Mouse (Mus musculus): ENCODE data around the gene Prkce. TPM values are rescaled to one million over a fixed set of nuclear protein-coding genes. Genes with fewer than 3 reads are reported as not detected.

Prkce gene
- total and polyA plus RNA-seq, 3 experiments, result 6.1 to 27.3 (median 26.0) TPM

DNA sequence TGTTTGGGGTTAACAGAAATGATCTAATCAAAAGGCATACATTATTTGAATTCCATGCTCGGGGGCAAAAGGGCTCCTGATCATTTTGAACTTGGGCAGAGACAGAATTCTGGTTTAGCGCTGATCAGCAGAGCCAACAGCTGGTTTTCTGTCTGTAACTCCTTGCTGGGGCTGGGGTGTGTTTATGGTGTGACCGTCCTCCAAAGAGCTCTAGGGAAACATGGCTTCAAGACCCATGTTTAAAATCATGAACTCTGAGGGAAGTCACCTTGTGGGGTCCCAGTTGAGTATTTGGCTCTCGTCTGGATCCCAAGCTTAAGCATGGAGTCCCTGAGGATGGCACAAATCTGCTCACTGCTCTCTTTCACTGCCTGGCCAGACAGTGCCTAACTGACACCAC, 183.7 kb downstream of the Prkce start:
- Histone ChIP-seq H3K27ac (peak overlapping the region; percentile 68), H3K79me2 (replicated peaks; ENCODE audit: control insufficient read depth, insufficient read depth, low read length) (peaks cover 2% of the 10 kb centered on the region; the same call in 1 of the 2 replicates), H3K4me1 (ENCODE audit: control insufficient read depth, insufficient read depth, low read length) (peaks cover 16% of the 10 kb centered on the region), H3K36me3 (ENCODE audit: control insufficient read depth, insufficient read depth, low read length) (peaks cover 4% of the 10 kb centered on the region), H3K4me3 (peak overlapping the region; percentile 24; the same call in 1 of the 2 replicates), H3K27me3 (ENCODE audit: control insufficient read depth, insufficient read depth, low read length) (no peaks in the 10 kb centered on the region), H3K9ac (ENCODE audit: low read depth, low read length) (no peak overlapping the region)
- intact Hi-C loops (cut with DNase I), result no loop called here
- TF ChIP-seq CTCF (IDR thresholded peaks at IDR 0.05) (no peak), EP300 (IDR thresholded peaks at IDR 0.05; ENCODE audit: insufficient read depth, low read depth, low read length) (no peak), POLR2A (IDR thresholded peaks at IDR 0.05; ENCODE audit: insufficient read depth, low read depth, low read length) (no peak)
- WGBS, result 45% methylated on average over 4 of the region's 4 CpGs
- DNase-seq, result no peak

DNA sequence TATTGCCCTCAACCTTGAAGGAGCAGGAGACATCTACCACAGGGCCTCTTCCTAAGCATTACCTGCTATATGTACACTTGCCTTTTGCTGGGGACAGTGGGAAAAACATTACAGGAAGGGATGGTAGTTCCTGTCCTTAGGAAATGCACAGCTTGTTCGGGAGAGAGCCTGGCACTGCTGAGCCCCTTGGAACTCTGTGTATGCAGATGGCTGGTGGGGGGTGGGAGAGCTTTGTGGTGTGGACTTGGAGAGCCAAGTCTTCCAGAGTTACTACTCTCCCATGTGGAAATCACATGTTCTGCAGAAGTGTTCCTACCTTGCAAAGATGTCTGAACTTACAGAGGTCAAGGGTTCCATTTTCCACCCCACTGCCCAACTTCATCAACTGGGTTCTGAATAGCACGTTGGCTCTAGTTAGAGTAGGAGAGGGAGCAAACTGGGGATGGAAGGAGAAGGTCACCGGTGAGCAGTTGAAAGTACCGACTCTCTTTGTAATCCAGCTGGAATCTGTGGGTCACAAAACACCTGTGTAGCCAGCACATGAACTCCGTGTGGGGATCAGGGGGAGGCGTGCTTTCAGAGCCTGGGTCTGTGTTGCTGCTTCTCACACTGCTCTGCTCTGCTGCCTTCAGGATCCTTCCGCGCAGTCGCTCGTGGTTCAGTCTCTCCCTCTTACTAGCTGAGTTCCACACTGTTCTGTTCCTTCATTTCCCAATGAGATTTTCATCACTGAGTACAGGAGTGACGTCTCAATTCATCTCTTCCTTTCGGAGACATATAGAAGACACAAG, 184.9 kb downstream of the Prkce start:
- Histone ChIP-seq H3K36me3 (ENCODE audit: control insufficient read depth, insufficient read depth, low read length) (peaks cover 7% of the 10 kb centered on the region), H3K27me3 (ENCODE audit: control insufficient read depth, insufficient read depth, low read length) (no peaks in the 10 kb centered on the region), H3K9ac (ENCODE audit: low read depth, low read length) (no peak overlapping the region), H3K4me3 (no peak overlapping the region), H3K27ac (no peak overlapping the region), H3K79me2 (replicated peaks; ENCODE audit: control insufficient read depth, insufficient read depth, low read length) (peaks cover 2% of the 10 kb centered on the region; the same call in 1 of the 2 replicates), H3K4me1 (ENCODE audit: control insufficient read depth, insufficient read depth, low read length) (peaks cover 18% of the 10 kb centered on the region)
- WGBS, result 87% methylated on average over 12 of the region's 12 CpGs
- TF ChIP-seq EP300 (IDR thresholded peaks at IDR 0.05; ENCODE audit: insufficient read depth, low read depth, low read length) (no peak), CTCF (IDR thresholded peaks at IDR 0.05) (no peak), POLR2A (IDR thresholded peaks at IDR 0.05; ENCODE audit: insufficient read depth, low read depth, low read length) (no peak)
- intact Hi-C loops (cut with DNase I), result no loop called here
- no peak for DNase-seq

DNA sequence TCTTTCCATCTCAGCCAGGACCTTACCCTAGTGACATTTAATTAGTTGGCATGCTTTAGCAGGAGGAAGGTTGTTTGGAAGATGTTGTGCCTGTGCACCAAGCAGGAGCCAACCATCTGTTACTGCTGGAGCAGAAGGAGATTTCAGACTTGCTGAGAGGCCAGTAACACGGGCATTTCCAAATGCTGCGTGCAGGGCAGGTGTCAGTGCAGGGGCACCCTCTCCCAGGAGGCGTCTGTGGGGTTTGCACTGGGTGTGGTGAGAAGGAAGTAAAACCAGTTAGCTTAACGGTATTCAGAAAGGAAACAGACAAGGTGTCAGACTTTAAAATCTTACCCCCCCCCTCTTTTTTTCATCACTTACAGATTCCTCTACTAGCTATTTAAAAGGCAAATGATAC, 186.1 kb downstream of the Prkce start:
- Histone ChIP-seq H3K79me2 (replicated peaks; ENCODE audit: control insufficient read depth, insufficient read depth, low read length) (peaks cover 2% of the 10 kb centered on the region; the same call in 1 of the 2 replicates), H3K4me3 (no peak overlapping the region), H3K36me3 (ENCODE audit: control insufficient read depth, insufficient read depth, low read length) (peaks cover 7% of the 10 kb centered on the region), H3K4me1 (ENCODE audit: control insufficient read depth, insufficient read depth, low read length) (peaks cover 21% of the 10 kb centered on the region), H3K27me3 (ENCODE audit: control insufficient read depth, insufficient read depth, low read length) (no peaks in the 10 kb centered on the region), H3K9ac (ENCODE audit: low read depth, low read length) (no peak overlapping the region), H3K27ac (no peak overlapping the region)
- DNase-seq, result peak in 1 of 2 experiments; percentile 30
- TF ChIP-seq POLR2A (IDR thresholded peaks at IDR 0.05; ENCODE audit: insufficient read depth, low read depth, low read length) (no peak), CTCF (IDR thresholded peaks at IDR 0.05) (no peak)
- intact Hi-C loops (cut with DNase I), result no loop called here
- WGBS, result 40% methylated on average over 4 of the region's 4 CpGs

DNA sequence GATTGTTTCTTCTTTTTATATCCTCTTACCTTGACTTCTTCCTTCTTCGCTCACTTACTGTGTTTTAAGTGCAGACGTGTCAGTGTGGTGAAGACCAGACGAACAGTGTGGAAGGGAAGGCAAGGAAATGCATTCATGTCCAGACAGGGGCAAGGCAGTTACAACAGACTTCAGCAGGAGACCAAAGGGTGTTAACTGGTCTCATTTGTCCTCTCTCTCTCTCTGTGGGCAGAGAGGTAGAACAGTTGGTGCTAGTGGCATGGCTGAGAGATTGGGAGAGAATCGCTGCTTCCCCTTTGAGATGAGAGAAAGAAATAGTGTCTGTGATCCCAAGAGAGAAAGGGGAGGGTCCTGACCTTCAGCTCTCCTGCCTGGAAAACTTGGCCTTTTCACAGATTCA, 186.5 kb downstream of the Prkce start:
- peaks cover 21% of the 10 kb centered on the region for H3K4me1 ChIP-seq (ENCODE audit: control insufficient read depth, insufficient read depth, low read length)

DNA sequence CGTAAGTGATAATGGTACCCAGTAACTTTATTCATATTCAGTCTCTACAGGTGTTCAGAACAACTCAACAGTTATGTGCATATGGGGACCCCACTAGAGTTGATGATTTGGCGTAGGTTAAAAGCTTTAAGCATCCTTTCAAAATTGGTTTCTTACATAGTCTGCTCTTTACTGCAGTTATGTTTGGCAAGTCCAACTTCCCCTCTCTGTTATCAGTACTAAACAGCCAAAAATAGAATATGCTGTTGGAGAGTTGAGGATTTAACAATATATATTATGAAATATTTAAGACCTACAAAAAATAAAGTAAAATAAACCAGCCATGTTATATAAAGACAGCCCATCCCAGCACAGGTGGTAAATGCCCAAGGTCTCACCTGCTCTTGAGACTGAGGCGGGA, 187.3 kb downstream of the Prkce start:
- Histone ChIP-seq H3K9ac (ENCODE audit: low read depth, low read length) (no peak overlapping the region), H3K27ac (no peak overlapping the region; the same call in 1 of the 2 replicates), H3K27me3 (ENCODE audit: control insufficient read depth, insufficient read depth, low read length) (no peaks in the 10 kb centered on the region), H3K36me3 (ENCODE audit: control insufficient read depth, insufficient read depth, low read length) (peaks cover 7% of the 10 kb centered on the region), H3K4me1 (ENCODE audit: control insufficient read depth, insufficient read depth, low read length) (peaks cover 21% of the 10 kb centered on the region), H3K79me2 (replicated peaks; ENCODE audit: control insufficient read depth, insufficient read depth, low read length) (peaks cover 2% of the 10 kb centered on the region; the same call in 1 of the 2 replicates), H3K4me3 (no peak overlapping the region)
- no peak for DNase-seq
- WGBS, result 66% methylated on average over 3 of the region's 3 CpGs
- intact Hi-C loops (cut with DNase I), result no loop called here
- TF ChIP-seq CTCF (IDR thresholded peaks at IDR 0.05) (no peak), EP300 (IDR thresholded peaks at IDR 0.05; ENCODE audit: insufficient read depth, low read depth, low read length) (no peak), POLR2A (IDR thresholded peaks at IDR 0.05; ENCODE audit: insufficient read depth, low read depth, low read length) (no peak)

More for the DNA sequence above, 186.5 kb downstream of the Prkce start:
- no peaks in the 10 kb centered on the region for H3K27me3 ChIP-seq (ENCODE audit: control insufficient read depth, insufficient read depth, low read length)
- H3K36me3 ChIP-seq (ENCODE audit: control insufficient read depth, insufficient read depth, low read length), result peaks cover 7% of the 10 kb centered on the region
- DNase-seq, result no peak
- no peak overlapping the region for H3K9ac ChIP-seq (ENCODE audit: low read depth, low read length)
- H3K27ac ChIP-seq, result no peak overlapping the region
- peaks cover 2% of the 10 kb centered on the region; the same call in 1 of the 2 replicates for H3K79me2 ChIP-seq (replicated peaks; ENCODE audit: control insufficient read depth, insufficient read depth, low read length)
- 78% methylated on average over 4 of the region's 4 CpGs for WGBS
- no peak overlapping the region for H3K4me3 ChIP-seq
- no peak for TF ChIP-seq CTCF (IDR thresholded peaks at IDR 0.05)
- TF ChIP-seq EP300 (IDR thresholded peaks at IDR 0.05; ENCODE audit: insufficient read depth, low read depth, low read length), result no peak
- no peak for TF ChIP-seq POLR2A (IDR thresholded peaks at IDR 0.05; ENCODE audit: insufficient read depth, low read depth, low read length)
- intact Hi-C loops (cut with DNase I), result no loop called here

DNA sequence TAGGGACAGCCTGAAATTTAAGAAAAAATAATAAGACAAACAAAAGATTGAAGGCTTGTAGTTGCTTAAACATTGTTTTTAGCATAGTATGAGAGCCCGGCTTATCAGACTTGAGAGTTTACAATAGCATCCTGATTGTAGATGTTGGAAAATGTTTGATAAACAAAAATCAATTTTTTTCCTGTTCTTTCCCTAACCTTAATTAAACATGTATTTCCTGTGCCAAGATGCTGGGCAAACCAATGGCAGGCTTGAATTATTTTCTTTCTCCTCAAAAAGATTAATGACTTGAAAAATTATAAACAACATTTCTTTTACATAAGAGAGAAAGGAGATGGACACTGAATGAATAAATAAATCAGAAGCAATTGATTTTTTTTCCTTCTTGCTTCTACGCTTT, 187.7 kb downstream of the Prkce start:
- intact Hi-C loops (cut with DNase I), result no loop called here
- 94% methylated on average over 2 of the region's 2 CpGs for WGBS

More for the DNA sequence above, 187.7 kb downstream of the Prkce start:
- H3K9ac ChIP-seq (ENCODE audit: low read depth, low read length), result no peak overlapping the region
- no peak for TF ChIP-seq POLR2A (IDR thresholded peaks at IDR 0.05; ENCODE audit: insufficient read depth, low read depth, low read length)
- TF ChIP-seq CTCF (IDR thresholded peaks at IDR 0.05), result no peak
- no peak for TF ChIP-seq EP300 (IDR thresholded peaks at IDR 0.05; ENCODE audit: insufficient read depth, low read depth, low read length)
- H3K27me3 ChIP-seq (ENCODE audit: control insufficient read depth, insufficient read depth, low read length), result no peaks in the 10 kb centered on the region
- no peak overlapping the region; the same call in 1 of the 2 replicates for H3K27ac ChIP-seq
- H3K36me3 ChIP-seq (ENCODE audit: control insufficient read depth, insufficient read depth, low read length), result peaks cover 7% of the 10 kb centered on the region
- H3K4me1 ChIP-seq (ENCODE audit: control insufficient read depth, insufficient read depth, low read length), result peaks cover 21% of the 10 kb centered on the region
- DNase-seq, result no peak
- H3K4me3 ChIP-seq, result no peak overlapping the region
- H3K79me2 ChIP-seq (replicated peaks; ENCODE audit: control insufficient read depth, insufficient read depth, low read length), result peaks cover 2% of the 10 kb centered on the region; the same call in 1 of the 2 replicates
